Mouse (Mus musculus) spleen, adult 18-20 months (tissue): ENCODE data around the gene Zxdb.
"Not testable (repeated sequence)": the region's sequence is repeated elsewhere in the genome, so short reads cannot be mapped to it uniquely, and the experiment has no call there.

Experiments used
- DNase-seq, 2 experiments: peaks; one replicate each; pipeline ENCODE4 v3.0.0; 2022; ENCODE audit warnings: mixed read lengths in 2 of 2

Gene Zxdb

GRCm38 (mm10) chrX:94724192-94724971 is at the start of gene Zxdb:
Gene Zxdb (plus strand): TSS chrX:94724569.
- not testable (repeated sequence) for DNase-seq

GRCm38 (mm10) chrX:94674977-94675376 is 49.4 kb upstream of the Zxdb start:
- DNase-seq: peak in 1 of 2 experiments; percentile 32

GRCm38 (mm10) chrX:94681581-94681980 is 42.8 kb upstream of the Zxdb start:
- DNase-seq: not testable (repeated sequence)

DNA sequence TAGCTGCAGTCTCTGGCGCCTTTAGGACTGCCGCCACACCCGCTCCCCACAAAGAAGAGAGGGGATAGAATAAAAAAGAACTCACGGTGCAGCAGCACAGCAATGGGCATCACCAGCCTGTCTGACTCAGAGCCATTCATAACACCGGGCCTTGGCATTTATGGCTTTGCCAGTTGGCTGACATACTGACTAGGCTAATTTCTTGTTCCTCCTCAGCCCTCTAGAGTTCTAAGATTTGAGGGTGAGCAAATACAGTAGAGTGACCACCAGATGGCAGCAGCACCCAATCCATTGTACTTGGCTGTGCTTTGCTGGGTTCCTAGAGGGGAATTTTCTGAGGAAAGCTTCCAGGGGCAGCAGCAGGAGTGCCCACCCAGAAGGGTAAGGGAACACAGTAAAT is 34.8 kb upstream of the Zxdb start:
- DNase-seq: not testable (repeated sequence)

GRCm38 (mm10) chrX:94706676-94707075 is 17.7 kb upstream of the Zxdb start:
- not testable (repeated sequence) for DNase-seq

DNA sequence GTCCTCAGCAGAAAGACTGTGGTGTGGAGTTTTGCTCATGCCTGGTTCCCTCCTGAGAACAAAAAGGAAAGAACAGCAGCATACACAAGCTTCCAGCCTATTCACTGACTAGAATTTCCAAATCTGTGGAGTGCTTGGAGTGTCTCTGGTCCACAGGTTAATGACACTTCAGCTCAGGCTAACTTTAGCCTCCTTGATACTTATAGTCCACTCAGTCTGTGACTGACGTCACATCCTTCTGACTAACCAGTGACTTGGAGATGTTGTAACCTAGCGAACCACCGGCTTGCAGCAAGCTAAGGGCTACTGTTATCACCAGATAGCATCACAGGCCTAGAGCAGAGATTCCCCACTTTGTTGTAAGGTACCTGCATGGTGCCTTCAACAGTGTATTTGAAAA is 14.6 kb upstream of the Zxdb start:
- DNase-seq: not testable (repeated sequence)

GRCm38 (mm10) chrX:94724972-94725569 is 702 bp downstream of the Zxdb start:
- DNase-seq: peak in 1 of 2 experiments; percentile 18

DNA sequence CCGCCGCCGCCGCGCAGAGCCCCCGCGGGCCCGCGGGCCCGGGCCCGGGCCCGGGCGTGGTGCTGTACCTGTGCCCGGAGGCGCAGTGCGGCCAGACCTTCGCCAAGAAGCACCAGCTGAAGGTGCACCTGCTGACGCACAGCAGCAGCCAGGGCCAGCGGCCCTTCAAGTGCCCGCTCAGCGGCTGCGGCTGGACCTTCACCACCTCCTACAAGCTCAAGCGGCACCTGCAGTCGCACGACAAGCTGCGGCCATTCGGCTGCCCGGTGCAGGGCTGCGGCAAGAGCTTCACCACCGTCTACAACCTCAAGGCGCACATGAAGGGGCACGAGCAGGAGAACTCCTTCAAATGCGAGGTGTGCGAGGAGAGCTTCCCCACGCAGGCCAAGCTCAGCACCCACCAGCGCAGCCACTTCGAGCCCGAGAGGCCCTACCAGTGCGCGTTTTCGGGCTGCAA is 1.3 kb downstream of the Zxdb start:
- DNase-seq: not testable (repeated sequence)

- no peak for DNase-seq
Observed at GRCm38 (mm10) chrX:94731596-94731995, 7.2 kb downstream of the Zxdb start.

GRCm38 (mm10) chrX:94753733-94754132 is 29.4 kb downstream of the Zxdb start:
- DNase-seq: no peak

DNA sequence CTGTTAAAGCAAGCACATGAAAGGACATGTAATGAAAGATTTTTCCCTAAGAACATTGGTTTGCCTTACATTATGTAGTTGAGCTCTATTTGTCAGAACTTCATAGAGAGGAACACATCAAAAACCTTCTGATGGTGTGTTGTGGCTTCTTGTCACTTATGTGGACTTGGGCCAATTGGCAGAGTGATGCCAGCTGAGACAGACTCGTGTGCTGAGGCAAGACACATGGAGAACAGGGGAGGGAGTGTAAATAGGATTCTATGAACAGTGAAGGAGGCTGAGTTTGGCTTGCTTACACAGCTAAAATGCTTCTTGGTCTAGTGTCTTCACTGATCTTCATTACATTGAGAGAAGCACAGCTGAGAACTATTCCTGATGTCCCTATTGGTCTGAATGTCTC is 35.6 kb downstream of the Zxdb start:
- no peak for DNase-seq

DNA sequence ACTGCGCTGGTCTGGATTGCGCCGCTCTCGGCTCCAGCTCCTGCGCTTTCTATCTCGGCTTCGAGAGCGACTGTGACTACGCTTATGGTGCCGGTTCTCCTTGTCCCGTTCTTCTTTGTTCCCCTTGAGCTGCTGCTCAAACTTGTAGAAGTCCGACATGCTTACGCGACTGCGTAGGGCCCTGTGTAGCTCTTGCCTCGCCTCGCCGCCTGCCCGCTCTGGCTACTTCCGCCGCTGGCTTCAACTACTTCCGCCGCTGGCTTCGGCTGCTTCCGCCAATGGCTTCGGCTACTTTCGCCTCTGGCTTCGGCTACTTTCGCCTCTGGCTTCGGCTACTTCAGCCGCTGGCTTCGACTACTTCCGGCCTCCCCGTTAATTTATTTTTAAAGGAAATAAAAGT is 49.5 kb downstream of the Zxdb start:
- DNase-seq: no peak
